Comparison of ENCODE assay signal across 13 mouse cellular contexts in genomic region chr11:96950767-96951166, GRCm38 (mm10). TPM values are rescaled to one million over a fixed set of nuclear protein-coding genes. Genes with fewer than 3 reads are reported as not detected.
DNase-seq lines count a peak whose midpoint lies in the region; ATAC-seq and TF ChIP-seq lines count a peak whose summit lies in the region.
"Had no signal": no experiment of that assay in that cellular context is flagged by ENCODE, and none has a peak within 500 bp of the region (broad histone marks: within the 10 kb centered on the region; RNA-seq: fewer than 3 reads in every experiment).

No protein-coding gene starts in this region.

- no peak overlapping the region for H3K9ac ChIP-seq in liver, embryonic 11.5 days (ENCODE audit: low read depth, low read length)
- no peak overlapping the region; the same call in 1 of the 2 replicates for H3K9ac ChIP-seq in liver, embryonic 12.5 days

- no peak for TF ChIP-seq POLR2A in cerebellum, adult 2 months (IDR thresholded peaks at IDR 0.05; ENCODE audit: borderline replicate concordance, insufficient read depth, low read length)

- TF ChIP-seq CTCF in cerebellum, adult 2 months (IDR thresholded peaks at IDR 0.05; ENCODE audit: borderline replicate concordance, insufficient read depth, low read depth, low read length), result peak; percentile 29
- peak; percentile 83 for TF ChIP-seq CTCF in E14TG2a.4 (conservative IDR thresholded peaks at IDR 0.05; ENCODE audit: low read length)

- no peak overlapping the region for H3K4me3 ChIP-seq in cerebellum, adult 2 months (replicated peaks; ENCODE audit: insufficient read depth, low read depth, low read length)
- no peak overlapping the region for H3K4me3 ChIP-seq in liver, embryonic 11.5 days (ENCODE audit: low read depth, low read length)
- no peak overlapping the region for H3K4me3 ChIP-seq in E14TG2a.4 (replicated peaks; ENCODE audit: low read length)
- no peak overlapping the region for H3K4me3 ChIP-seq in liver, embryonic 12.5 days
- H3K4me3 ChIP-seq: erythroblast, embryonic 14.5 days; megakaryocyte, embryonic 14.5 days; myocyte had no signal

- DNase-seq in cerebellum, adult 2 months, result no peak
- DNase-seq in cerebellum, adult 11 months, result no peak
- peak; percentile 69 for DNase-seq in liver
- no peak for DNase-seq in liver, embryonic 11.5 days (ENCODE audit: low spot score)
- DNase-seq in urinary bladder, adult 18-20 months (ENCODE audit: low spot score in 2 of 2), result no peak
- DNase-seq in layer of hippocampus, postnatal 36 days, result no peak

- no peaks in the 10 kb centered on the region for H3K27me3 ChIP-seq in cerebellum, adult 2 months (ENCODE audit: control insufficient read depth, insufficient read depth, low read length)
- H3K27me3 ChIP-seq in liver, embryonic 11.5 days (replicated peaks; ENCODE audit: control insufficient read depth, insufficient read depth, low read length), result no peaks in the 10 kb centered on the region
- no peaks in the 10 kb centered on the region for H3K27me3 ChIP-seq in E14TG2a.4 (ENCODE audit: insufficient read depth, low read length)
- no peaks in the 10 kb centered on the region for H3K27me3 ChIP-seq in liver, embryonic 12.5 days (replicated peaks)
- H3K27me3 ChIP-seq: megakaryocyte, embryonic 14.5 days had no signal

- H3K27ac ChIP-seq in cerebellum, adult 2 months (ENCODE audit: insufficient read depth, low read length), result no peak overlapping the region
- no peak overlapping the region for H3K27ac ChIP-seq in liver, embryonic 11.5 days (ENCODE audit: low read depth, low read length)
- H3K27ac ChIP-seq in liver, embryonic 12.5 days, result peak overlapping the region; percentile 98

- ATAC-seq in liver, embryonic 11.5 days (replicated peaks; ENCODE audit: low FRiP score), result no peak
- ATAC-seq in liver, embryonic 12.5 days, result no peak
- ATAC-seq: activated CD4-positive, CD25-positive, alpha-beta regulatory T cell, adult 4 months had no signal

- H3K36me3 ChIP-seq in liver, embryonic 11.5 days (ENCODE audit: control insufficient read depth, insufficient read depth, low read length), result peaks cover 49% of the 10 kb centered on the region
- H3K36me3 ChIP-seq in E14TG2a.4 (ENCODE audit: insufficient read depth, low read length), result peaks cover 93% of the 10 kb centered on the region
- H3K36me3 ChIP-seq in liver, embryonic 12.5 days, result peaks cover 89% of the 10 kb centered on the region

- peaks cover 3% of the 10 kb centered on the region for H3K4me1 ChIP-seq in cerebellum, adult 2 months (ENCODE audit: control insufficient read depth, insufficient read depth, low read length)
- peaks cover 30% of the 10 kb centered on the region for H3K4me1 ChIP-seq in liver, embryonic 11.5 days (replicated peaks; ENCODE audit: control insufficient read depth, insufficient read depth, low read length)
- peaks cover 74% of the 10 kb centered on the region for H3K4me1 ChIP-seq in E14TG2a.4 (replicated peaks; ENCODE audit: low read depth, low read length)
- peaks cover 95% of the 10 kb centered on the region for H3K4me1 ChIP-seq in liver, embryonic 12.5 days

- no peaks in the 10 kb centered on the region for H3K9me3 ChIP-seq in liver, embryonic 11.5 days (ENCODE audit: control insufficient read depth, low read length)
- H3K9me3 ChIP-seq in E14TG2a.4 (ENCODE audit: low read length), result no peaks in the 10 kb centered on the region
- H3K9me3 ChIP-seq in liver, embryonic 12.5 days (replicated peaks), result 0 out of 2 replicates have a peak, but pooled peaks cover 3% of the 10 kb centered on the region
- H3K9me3 ChIP-seq: megakaryocyte, embryonic 14.5 days had no signal

- 99% methylated on average over 3 of the region's 3 CpGs for WGBS in cerebellum, adult 2 months
- 91% methylated on average over 3 of the region's 3 CpGs for WGBS in liver, embryonic 11.5 days
- WGBS in liver, embryonic 12.5 days (ENCODE audit: insufficient replicate concordance), result 93% methylated on average over 3 of the region's 3 CpGs

- no peak overlapping the region for H3K4me2 ChIP-seq in liver, embryonic 11.5 days
- H3K4me2 ChIP-seq in liver, embryonic 12.5 days, result no peak overlapping the region

RNA-seq across cellular contexts. Expression of gene Pnpo, which starts 7.0 kb away (rescaled TPM):
- polyA plus RNA-seq in cerebellum, adult 2 months (2012; rRNA removed), result 55.4 and 59.5 TPM in 2 replicates
- polyA plus RNA-seq in liver, embryonic 11.5 days (2014; fragmentation: Nextera tagmentation; extraction: Ambion mirVana), result 206 and 226 TPM in 2 replicates
- 528 and 553 TPM in 2 replicates for polyA plus RNA-seq in liver, embryonic 12.5 days (2016; fragmentation: Nextera tagmentation; extraction: Ambion mirVana)
- total RNA-seq in layer of hippocampus, postnatal 36 days (2021), result 10 to 100 TPM; 29.8 to 34.5 TPM

RNA-seq across cellular contexts. Expression of gene Prr15l, which starts 22.9 kb away (rescaled TPM):
- polyA plus RNA-seq in cerebellum, adult 2 months (2012; rRNA removed), result not detected in 2 replicates
- 1.8 and 2.2 TPM in 2 replicates for polyA plus RNA-seq in liver, embryonic 11.5 days (2014; fragmentation: Nextera tagmentation; extraction: Ambion mirVana)
- 2.4 and 3.2 TPM in 2 replicates for polyA plus RNA-seq in liver, embryonic 12.5 days (2016; fragmentation: Nextera tagmentation; extraction: Ambion mirVana)
- total RNA-seq in layer of hippocampus, postnatal 36 days (2021), result not detected
- total RNA-seq: gastrocnemius, adult 18-20 months had no signal

RNA-seq across cellular contexts. Expression of gene Sp2, which starts 32.0 kb away (rescaled TPM):
- 15.4 and 18.4 TPM in 2 replicates for polyA plus RNA-seq in cerebellum, adult 2 months (2012; rRNA removed)
- polyA plus RNA-seq in liver, embryonic 11.5 days (2014; fragmentation: Nextera tagmentation; extraction: Ambion mirVana), result 18.3 and 18.9 TPM in 2 replicates
- polyA plus RNA-seq in liver, embryonic 12.5 days (2016; fragmentation: Nextera tagmentation; extraction: Ambion mirVana), result 15.5 and 18.5 TPM in 2 replicates
- total RNA-seq in layer of hippocampus, postnatal 36 days (2021), result 10 to 100 TPM; 12.3 to 12.6 TPM

RNA-seq across cellular contexts. Expression of gene Cdk5rap3, which starts 34.5 kb away (rescaled TPM):
- polyA plus RNA-seq in cerebellum, adult 2 months (2012; rRNA removed), result 40.7 and 41.2 TPM in 2 replicates
- 69.6 and 71.3 TPM in 2 replicates for polyA plus RNA-seq in liver, embryonic 11.5 days (2014; fragmentation: Nextera tagmentation; extraction: Ambion mirVana)
- 49.0 and 51.6 TPM in 2 replicates for polyA plus RNA-seq in liver, embryonic 12.5 days (2016; fragmentation: Nextera tagmentation; extraction: Ambion mirVana)
- 10 to 100 TPM; 32.8 to 34.0 TPM for total RNA-seq in layer of hippocampus, postnatal 36 days (2021)
